Mouse (Mus musculus): ENCODE measurements at regions not wholly inside any gene's neighbourhood (a gene's known extent, or its start where the extent isn't known, plus 50 kb on each side); places are given as distances from the start of the nearest gene placed in this dataset.
A peak's percentile ranks its signal among the peaks of the same experiment; 100 is the strongest.

GRCm38 (mm10) chr1:184608938-184609337, 123.5 kb downstream of the Hlx start:
- no peaks in the 10 kb centered on the region for H3K36me3 ChIP-seq (ENCODE audit: control insufficient read depth, insufficient read depth)
- H3K4me2 ChIP-seq (ENCODE audit: low read depth), result no peak overlapping the region
- H3ac ChIP-seq (ENCODE audit: control insufficient read depth, insufficient read length), result no peak overlapping the region
- no peak overlapping the region for H3K4me3 ChIP-seq
- TF ChIP-seq USF1 (IDR thresholded peaks at IDR 0.05; ENCODE audit: low read depth) (no peak), REST (IDR thresholded peaks at IDR 0.05; ENCODE audit: insufficient read depth, insufficient read length) (no peak), TCF12 (IDR thresholded peaks at IDR 0.05; ENCODE audit: insufficient read depth, poor library complexity, severe bottlenecking) (no peak), SRF (IDR thresholded peaks at IDR 0.05; ENCODE audit: control insufficient read depth, insufficient read length, low read depth) (no peak), MAX (IDR thresholded peaks at IDR 0.05; ENCODE audit: low read depth) (no peak), MYOG (IDR thresholded peaks at IDR 0.05; ENCODE audit: control insufficient read depth in 1 of 3, insufficient read depth in 1 of 3, insufficient read length in 2 of 3, low read depth in 2 of 3) (no peak), POLR2AphosphoS2 (IDR thresholded peaks at IDR 0.05; ENCODE audit: insufficient read length, low read depth) (no peak), CEBPB (IDR thresholded peaks at IDR 0.05; ENCODE audit: insufficient read depth, poor library complexity, severe bottlenecking) (no peak), E2F4 (IDR thresholded peaks at IDR 0.05; ENCODE audit: insufficient read depth) (no peak), MYOD1 (IDR thresholded peaks at IDR 0.05; ENCODE audit: control insufficient read depth in 1 of 3, insufficient read length in 2 of 3, low read depth in 2 of 3) (no peak), POLR2A (IDR thresholded peaks at IDR 0.05; ENCODE audit: insufficient read length, low read depth) (no peak)
- no peaks in the 10 kb centered on the region for H3K79me2 ChIP-seq (ENCODE audit: control insufficient read depth, insufficient read depth)
- no peaks in the 10 kb centered on the region for H3K27me3 ChIP-seq (ENCODE audit: control insufficient read depth, insufficient read depth, insufficient read length)

DNA sequence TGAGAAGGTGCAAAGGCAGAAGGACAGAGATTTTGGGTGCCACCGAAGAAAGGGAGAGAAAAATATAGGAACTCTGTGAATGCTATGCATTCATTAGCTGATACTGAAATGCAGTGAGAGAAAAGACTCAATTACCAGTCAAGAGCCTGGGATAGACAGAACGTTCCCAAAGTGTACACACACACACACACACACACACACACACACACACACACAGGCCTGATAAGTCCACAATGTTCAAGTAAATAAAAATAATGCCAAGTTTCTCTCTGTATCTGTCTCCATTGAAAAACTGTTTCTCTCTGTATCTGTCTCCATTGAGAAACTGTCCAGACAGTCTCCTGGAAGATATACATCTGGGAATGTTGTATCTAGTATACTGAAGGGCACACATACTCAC, 124.1 kb downstream of the Hlx start:
- H3ac ChIP-seq (ENCODE audit: control insufficient read depth, insufficient read length), result no peak overlapping the region
- H3K4me2 ChIP-seq (ENCODE audit: low read depth), result no peak overlapping the region
- TF ChIP-seq POLR2A (IDR thresholded peaks at IDR 0.05; ENCODE audit: insufficient read length, low read depth) (no peak), TCF12 (IDR thresholded peaks at IDR 0.05; ENCODE audit: insufficient read depth, poor library complexity, severe bottlenecking) (no peak)
- no peaks in the 10 kb centered on the region for H3K36me3 ChIP-seq (ENCODE audit: control insufficient read depth, insufficient read depth)
- no peak overlapping the region for H3K4me3 ChIP-seq
- no peaks in the 10 kb centered on the region for H3K27me3 ChIP-seq (ENCODE audit: control insufficient read depth, insufficient read depth, insufficient read length)
- no peaks in the 10 kb centered on the region for H3K79me2 ChIP-seq (ENCODE audit: control insufficient read depth, insufficient read depth)

GRCm38 (mm10) chr1:184606541-184606940, 125.9 kb downstream of the Hlx start:
- Histone ChIP-seq H3ac (ENCODE audit: control insufficient read depth, insufficient read length) (no peak overlapping the region), H3K4me2 (ENCODE audit: low read depth) (no peak overlapping the region), H3K4me3 (no peak overlapping the region), H3K36me3 (ENCODE audit: control insufficient read depth, insufficient read depth) (no peaks in the 10 kb centered on the region), H3K27me3 (ENCODE audit: control insufficient read depth, insufficient read depth, insufficient read length) (no peaks in the 10 kb centered on the region), H3K79me2 (ENCODE audit: control insufficient read depth, insufficient read depth) (no peaks in the 10 kb centered on the region)
- no peak for TF ChIP-seq REST (IDR thresholded peaks at IDR 0.05; ENCODE audit: insufficient read depth, insufficient read length)
- TF ChIP-seq MYOD1 (IDR thresholded peaks at IDR 0.05; ENCODE audit: control insufficient read depth in 1 of 3, insufficient read length in 2 of 3, low read depth in 2 of 3), result no peak
- TF ChIP-seq CEBPB (IDR thresholded peaks at IDR 0.05; ENCODE audit: insufficient read depth, poor library complexity, severe bottlenecking), result no peak
- TF ChIP-seq TCF12 (IDR thresholded peaks at IDR 0.05; ENCODE audit: insufficient read depth, poor library complexity, severe bottlenecking), result no peak

DNA sequence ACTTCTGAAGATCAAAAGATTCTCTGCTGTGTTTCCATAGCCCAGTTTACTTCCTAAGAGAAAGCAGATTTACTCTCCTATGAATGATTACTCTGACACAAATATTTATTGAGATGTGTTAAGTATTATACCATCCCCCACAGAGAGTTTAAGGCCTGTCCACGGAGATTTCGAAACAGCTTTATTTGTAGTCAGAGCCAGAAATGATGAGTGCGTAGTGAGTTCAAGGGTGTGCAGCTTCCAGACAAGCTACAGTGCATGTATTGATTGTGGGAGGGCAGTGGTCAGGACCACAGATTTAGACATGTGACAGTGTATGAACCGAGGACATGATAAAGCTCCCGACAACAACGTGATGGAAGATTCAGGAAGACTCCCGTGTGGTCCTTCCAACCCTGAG, 126.8 kb downstream of the Hlx start:
- Histone ChIP-seq H3K79me2 (ENCODE audit: control insufficient read depth, insufficient read depth) (no peaks in the 10 kb centered on the region), H3ac (ENCODE audit: control insufficient read depth, insufficient read length) (no peak overlapping the region), H3K4me2 (ENCODE audit: low read depth) (no peak overlapping the region), H3K4me3 (no peak overlapping the region), H3K36me3 (ENCODE audit: control insufficient read depth, insufficient read depth) (no peaks in the 10 kb centered on the region), H3K27me3 (ENCODE audit: control insufficient read depth, insufficient read depth, insufficient read length) (no peaks in the 10 kb centered on the region)
- no peak for TF ChIP-seq MYOD1 (IDR thresholded peaks at IDR 0.05; ENCODE audit: control insufficient read depth in 1 of 3, insufficient read length in 2 of 3, low read depth in 2 of 3)
- TF ChIP-seq CEBPB (IDR thresholded peaks at IDR 0.05; ENCODE audit: insufficient read depth, poor library complexity, severe bottlenecking), result peak; percentile 40; the same call in 1 of the 2 replicates

GRCm38 (mm10) chr1:184603136-184603535, 129.3 kb downstream of the Hlx start:
- no peaks in the 10 kb centered on the region for H3K79me2 ChIP-seq (ENCODE audit: control insufficient read depth, insufficient read depth)
- no peaks in the 10 kb centered on the region for H3K27me3 ChIP-seq (ENCODE audit: control insufficient read depth, insufficient read depth, insufficient read length)
- no peak overlapping the region for H3ac ChIP-seq (ENCODE audit: control insufficient read depth, insufficient read length)
- H3K4me2 ChIP-seq (ENCODE audit: low read depth), result no peak overlapping the region
- no peak overlapping the region for H3K4me3 ChIP-seq
- no peaks in the 10 kb centered on the region for H3K36me3 ChIP-seq (ENCODE audit: control insufficient read depth, insufficient read depth)
- no peak for TF ChIP-seq MYOD1 (IDR thresholded peaks at IDR 0.05; ENCODE audit: control insufficient read depth in 1 of 3, insufficient read length in 2 of 3, low read depth in 2 of 3)

DNA sequence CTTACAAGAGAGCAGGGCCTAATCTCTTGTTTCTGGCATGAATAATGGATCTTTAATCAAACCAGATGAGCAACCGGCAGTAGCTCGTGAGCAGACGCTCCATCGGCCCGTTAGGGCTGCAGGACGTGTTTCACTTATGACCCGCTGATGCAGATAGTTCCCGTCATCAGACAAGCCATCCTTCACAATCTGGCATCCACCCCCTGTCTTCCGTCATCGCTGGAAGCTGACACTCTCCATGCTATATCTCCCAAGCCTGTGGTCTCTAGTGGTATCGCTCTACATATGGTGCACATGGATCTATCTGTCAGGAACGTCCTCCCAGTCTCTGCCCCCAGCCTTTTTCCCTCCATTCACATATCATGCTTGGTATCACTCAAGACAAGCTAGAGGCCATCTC, 137.0 kb downstream of the Hlx start:
- Histone ChIP-seq H3K79me2 (ENCODE audit: control insufficient read depth, insufficient read depth) (no peaks in the 10 kb centered on the region), H3K36me3 (ENCODE audit: control insufficient read depth, insufficient read depth) (no peaks in the 10 kb centered on the region), H3K27me3 (ENCODE audit: control insufficient read depth, insufficient read depth, insufficient read length) (no peaks in the 10 kb centered on the region), H3ac (ENCODE audit: control insufficient read depth, insufficient read length) (no peak overlapping the region), H3K4me2 (ENCODE audit: low read depth) (no peak overlapping the region), H3K4me3 (no peak overlapping the region)
- TF ChIP-seq CEBPB (IDR thresholded peaks at IDR 0.05; ENCODE audit: insufficient read depth, poor library complexity, severe bottlenecking) (no peak), SRF (IDR thresholded peaks at IDR 0.05; ENCODE audit: control insufficient read depth, insufficient read length, low read depth) (no peak), POLR2A (IDR thresholded peaks at IDR 0.05; ENCODE audit: insufficient read length, low read depth) (no peak), MAX (IDR thresholded peaks at IDR 0.05; ENCODE audit: low read depth) (no peak), USF1 (IDR thresholded peaks at IDR 0.05; ENCODE audit: low read depth) (no peak), TCF3 (IDR thresholded peaks at IDR 0.05; ENCODE audit: insufficient read length, low read depth) (no peak), MYOG (IDR thresholded peaks at IDR 0.05; ENCODE audit: control insufficient read depth in 1 of 3, insufficient read depth in 1 of 3, insufficient read length in 2 of 3, low read depth in 2 of 3) (no peak), MYOD1 (IDR thresholded peaks at IDR 0.05; ENCODE audit: control insufficient read depth in 1 of 3, insufficient read length in 2 of 3, low read depth in 2 of 3) (no peak), REST (IDR thresholded peaks at IDR 0.05; ENCODE audit: insufficient read depth, insufficient read length) (no peak), POLR2AphosphoS2 (IDR thresholded peaks at IDR 0.05; ENCODE audit: insufficient read length, low read depth) (no peak), E2F4 (IDR thresholded peaks at IDR 0.05; ENCODE audit: insufficient read depth) (no peak), TCF12 (IDR thresholded peaks at IDR 0.05; ENCODE audit: insufficient read depth, poor library complexity, severe bottlenecking) (no peak)
